Mouse (Mus musculus): ENCODE results near the gene Abcc2. TPM values are rescaled to one million over a fixed set of nuclear protein-coding genes. Genes with fewer than 3 reads are reported as not detected.

Gene Abcc2
- polyA plus RNA-seq (2012; rRNA removed; ENCODE audit: low replicate concordance), result 37.5 and 40.8 TPM in 2 replicates

GRCm38 (mm10) chr19:43781980-43782379, at the start of gene Abcc2:
Abcc2 (plus strand) TSS chr19:43782192.

GRCm38 (mm10) chr19:43752489-43753225, 29.3 kb upstream of the Abcc2 start, which contains the start of the genes Cutc and Cox15:
Cutc (plus strand) TSS chr19:43752996.
Cox15 (minus strand) TSS chr19:43753000.

Other genes starting within 250 kb of the Abcc2 start
- gene Nkx2-3, start 169.9 kb upstream of the Abcc2 start, polyA plus RNA-seq (2012; rRNA removed; ENCODE audit: low replicate concordance), result 9.1 and 30.1 TPM in 2 replicates
- 73.7 and 74.1 TPM in 2 replicates for gene Slc25a28, start 107.3 kb upstream of the Abcc2 start, polyA plus RNA-seq (2012; rRNA removed; ENCODE audit: low replicate concordance)
- 16.7 and 23.5 TPM in 2 replicates for gene Entpd7, start 92.5 kb upstream of the Abcc2 start, polyA plus RNA-seq (2012; rRNA removed; ENCODE audit: low replicate concordance)
- gene Cutc, start 29.2 kb upstream of the Abcc2 start, polyA plus RNA-seq (2012; rRNA removed; ENCODE audit: low replicate concordance), result 2.8 and 3.0 TPM in 2 replicates
- 7.4 and 9.5 TPM in 2 replicates for gene Cox15, start 29.2 kb upstream of the Abcc2 start, polyA plus RNA-seq (2012; rRNA removed; ENCODE audit: low replicate concordance)
- gene Dnmbp, start 158.0 kb downstream of the Abcc2 start, polyA plus RNA-seq (2012; rRNA removed; ENCODE audit: low replicate concordance), result 32.9 and 33.6 TPM in 2 replicates
- 1.8 and 9.0 TPM in 2 replicates for gene Cpn1, start 204.4 kb downstream of the Abcc2 start, polyA plus RNA-seq (2012; rRNA removed; ENCODE audit: low replicate concordance)
- 0.78 and 1.1 TPM in 2 replicates for gene Cyp2c23, start 247.0 kb downstream of the Abcc2 start, polyA plus RNA-seq (2012; rRNA removed; ENCODE audit: low replicate concordance)

Data from duodenum, adult 2 months (tissue).